7 mouse cellular contexts compared by ENCODE assay signal in the genomic region with DNA sequence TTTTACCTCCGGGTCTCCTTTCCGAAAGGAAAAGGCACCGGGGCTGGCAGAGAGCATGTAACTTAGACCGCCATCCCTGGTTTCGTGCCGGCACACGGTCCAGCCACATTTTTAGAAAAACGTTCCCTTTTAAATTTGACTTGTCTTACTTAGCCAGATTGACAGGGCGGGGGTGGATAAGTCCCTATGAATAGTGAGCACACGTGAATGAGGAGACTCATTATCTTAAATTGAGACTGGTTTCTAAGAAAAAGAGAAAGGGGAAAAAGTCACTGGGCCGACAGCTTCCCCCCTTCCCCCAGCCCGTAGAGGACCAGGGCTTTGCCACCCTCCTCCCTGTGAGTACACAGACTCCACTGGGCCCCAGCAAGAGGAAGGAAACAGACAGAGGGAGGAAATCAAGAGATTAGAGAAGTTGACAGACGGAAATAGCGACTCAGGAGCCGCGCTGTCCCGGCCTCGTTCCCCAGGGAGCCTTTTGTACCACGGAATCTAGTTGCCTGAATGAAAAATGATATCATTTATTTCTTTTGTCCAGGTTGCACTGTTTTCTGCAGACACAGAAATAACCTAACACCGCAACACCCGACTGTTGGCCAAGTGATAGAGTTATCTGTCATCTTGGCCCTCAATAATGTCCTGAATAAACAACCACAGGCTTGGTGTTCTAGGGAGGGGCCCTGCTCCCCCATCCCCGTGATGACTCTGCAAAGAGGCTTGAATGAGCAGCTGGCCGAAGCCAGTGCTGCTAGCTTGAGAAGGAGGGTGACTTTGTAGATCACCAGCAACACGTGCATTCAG. TPM values are rescaled to one million over a fixed set of nuclear protein-coding genes. Genes with fewer than 3 reads are reported as not detected.
DNase-seq lines count a peak whose midpoint lies in the region; ATAC-seq lines count a peak whose summit lies in the region.

No protein-coding gene starts in this region.

- H3K27me3 ChIP-seq in limb, embryonic 13.5 days, result peaks cover 2% of the 10 kb centered on the region; the same call in 1 of the 2 replicates
- H3K27me3 ChIP-seq in midbrain, embryonic 14.5 days (ENCODE audit: control insufficient read depth, insufficient read depth, low read length), result peaks cover 4% of the 10 kb centered on the region; the same call in 1 of the 2 replicates

- H3K4me3 ChIP-seq in limb, embryonic 13.5 days, result no peak overlapping the region
- H3K4me3 ChIP-seq in midbrain, embryonic 14.5 days (replicated peaks; ENCODE audit: low read depth, low read length), result no peak overlapping the region

- peak; percentile 70 for DNase-seq in MEL-GATA-1-ER (ENCODE audit: extremely low read depth, low read depth)
- DNase-seq in embryo, embryonic 11 days, result peak; percentile 63
- peak; percentile 62 for DNase-seq in midbrain, embryonic 14.5 days
- DNase-seq in thymus, postnatal 0 days (ENCODE audit: low spot score), result no peak
- DNase-seq in cerebellum, adult 8-10 months, result no peak

- 36% methylated on average over 24 of the region's 24 CpGs for WGBS in limb, embryonic 13.5 days
- 16% methylated on average over 24 of the region's 24 CpGs for WGBS in midbrain, embryonic 14.5 days

- H3K4me2 ChIP-seq in limb, embryonic 13.5 days (replicated peaks), result peak overlapping the region; percentile 41; the same call in 1 of the 2 replicates
- H3K4me2 ChIP-seq in midbrain, embryonic 14.5 days (ENCODE audit: low read length), result 0 out of 2 replicates have a peak overlapping the region, but pooled peaks have one; percentile 16

- peaks cover 14% of the 10 kb centered on the region for H3K4me1 ChIP-seq in limb, embryonic 13.5 days
- H3K4me1 ChIP-seq in midbrain, embryonic 14.5 days (ENCODE audit: control insufficient read depth, insufficient read depth, low read length), result peaks cover 7% of the 10 kb centered on the region; the same call in 1 of the 2 replicates

- no peak overlapping the region for H3K27ac ChIP-seq in limb, embryonic 13.5 days
- no peak overlapping the region for H3K27ac ChIP-seq in midbrain, embryonic 14.5 days (replicated peaks; ENCODE audit: low read depth, low read length)

- H3K9ac ChIP-seq in limb, embryonic 13.5 days, result no peak overlapping the region; the same call in 1 of the 2 replicates
- no peak overlapping the region for H3K9ac ChIP-seq in midbrain, embryonic 14.5 days (replicated peaks; ENCODE audit: low read length)

- H3K9me3 ChIP-seq in limb, embryonic 13.5 days, result no peaks in the 10 kb centered on the region
- H3K9me3 ChIP-seq in midbrain, embryonic 14.5 days (ENCODE audit: control insufficient read depth, low read length), result no peaks in the 10 kb centered on the region

- no peaks in the 10 kb centered on the region for H3K36me3 ChIP-seq in limb, embryonic 13.5 days
- no peaks in the 10 kb centered on the region for H3K36me3 ChIP-seq in midbrain, embryonic 14.5 days (ENCODE audit: control insufficient read depth, insufficient read depth, low read length)

- peak; percentile 88 to 96 for ATAC-seq in hematopoietic stem cell, adult 5-6 weeks (replicated peaks in 1 of 2; ENCODE audit: insufficient read depth in 1 of 2, low FRiP score in 2 of 2, low TSS enrichment in 1 of 2, low read depth in 1 of 2, poor library complexity in 2 of 2, severe bottlenecking in 2 of 2)
- ATAC-seq in limb, embryonic 13.5 days (ENCODE audit: low FRiP score, low read depth), result 0 out of 2 replicates have a peak, but pooled peaks have one; percentile 48
- ATAC-seq in midbrain, embryonic 14.5 days (ENCODE audit: low FRiP score, low TSS enrichment), result no peak

RNA-seq across cellular contexts. Expression of a gene that starts 14.1 kb away (rescaled TPM):
- not detected in 2 replicates for total RNA-seq in hematopoietic stem cell, adult 5-6 weeks (2017)
- polyA plus RNA-seq in limb, embryonic 13.5 days (2015; fragmentation: Nextera tagmentation; extraction: Ambion mirVana), result 0.38 TPM in 2 replicates
- polyA plus RNA-seq in midbrain, embryonic 14.5 days (2014; fragmentation: Nextera tagmentation; extraction: Ambion mirVana), result not detected in 2 replicates
- polyA plus RNA-seq in thymus, postnatal 0 days (2015; fragmentation: Nextera tagmentation; extraction: Ambion mirVana), result 0.08 and 0.66 TPM in 2 replicates

RNA-seq across cellular contexts. Expression of a gene that starts 31.3 kb away (rescaled TPM):
- not detected in 2 replicates for total RNA-seq in hematopoietic stem cell, adult 5-6 weeks (2017)
- not detected in 2 replicates for polyA plus RNA-seq in limb, embryonic 13.5 days (2015; fragmentation: Nextera tagmentation; extraction: Ambion mirVana)
- polyA plus RNA-seq in midbrain, embryonic 14.5 days (2014; fragmentation: Nextera tagmentation; extraction: Ambion mirVana), result not detected in 2 replicates
- polyA plus RNA-seq in thymus, postnatal 0 days (2015; fragmentation: Nextera tagmentation; extraction: Ambion mirVana), result not detected in 2 replicates

RNA-seq across cellular contexts. Expression of a gene that starts 34.1 kb away (rescaled TPM):
- total RNA-seq in hematopoietic stem cell, adult 5-6 weeks (2017), result 3.1 and 3.3 TPM in 2 replicates
- 18.6 and 19.4 TPM in 2 replicates for polyA plus RNA-seq in limb, embryonic 13.5 days (2015; fragmentation: Nextera tagmentation; extraction: Ambion mirVana)
- polyA plus RNA-seq in midbrain, embryonic 14.5 days (2014; fragmentation: Nextera tagmentation; extraction: Ambion mirVana), result 16.5 and 17.2 TPM in 2 replicates
- polyA plus RNA-seq in thymus, postnatal 0 days (2015; fragmentation: Nextera tagmentation; extraction: Ambion mirVana), result 5.6 and 5.8 TPM in 2 replicates

RNA-seq across cellular contexts. Expression of a gene that starts 58.6 kb away (rescaled TPM):
- not detected in 2 replicates for total RNA-seq in hematopoietic stem cell, adult 5-6 weeks (2017)
- polyA plus RNA-seq in limb, embryonic 13.5 days (2015; fragmentation: Nextera tagmentation; extraction: Ambion mirVana), result 17.1 and 20.8 TPM in 2 replicates
- polyA plus RNA-seq in midbrain, embryonic 14.5 days (2014; fragmentation: Nextera tagmentation; extraction: Ambion mirVana), result 0.25 and 0.40 TPM in 2 replicates
- 2.8 and 3.6 TPM in 2 replicates for polyA plus RNA-seq in thymus, postnatal 0 days (2015; fragmentation: Nextera tagmentation; extraction: Ambion mirVana)

Comparison
In these comparisons a context has a peak if more than half of its experiments do, and no peak if none do; other contexts are left out.
1. DNase-seq: peak in MEL-GATA-1-ER (single experiment), embryo, embryonic 11 days (single experiment) and midbrain, embryonic 14.5 days (single experiment); none in thymus, postnatal 0 days (single experiment) and cerebellum, adult 8-10 months (single experiment).